Mouse (Mus musculus): ENCODE results near the gene Magi2. TPM values are rescaled to one million over a fixed set of nuclear protein-coding genes. Genes with fewer than 3 reads are reported as not detected.

Magi2 gene
- polyA plus RNA-seq, 1 experiment: 0.18 TPM

GRCm38 (mm10) chr5:20675163-20675665 is 1448.4 kb downstream of the Magi2 start:
- Histone ChIP-seq H3ac (ENCODE audit: control insufficient read depth, insufficient read length, low read depth) (no peak overlapping the region), H3K27me3 (ENCODE audit: control insufficient read depth, insufficient read depth, insufficient read length) (no peaks in the 10 kb centered on the region), H3K4me3 (ENCODE audit: insufficient read depth, poor library complexity, severe bottlenecking) (no peak overlapping the region), H3K36me3 (ENCODE audit: control insufficient read depth, insufficient read depth) (no peaks in the 10 kb centered on the region), H3K79me3 (ENCODE audit: low read depth) (no peaks in the 10 kb centered on the region), H3K79me2 (ENCODE audit: control insufficient read depth, insufficient read depth) (no peaks in the 10 kb centered on the region)
- TF ChIP-seq USF1 (IDR thresholded peaks at IDR 0.05; ENCODE audit: low read depth): no peak
- no peak for TF ChIP-seq CTCF (IDR thresholded peaks at IDR 0.05; ENCODE audit: control insufficient read depth, insufficient read depth, insufficient read length)
- no peak for TF ChIP-seq MYOD1 (IDR thresholded peaks at IDR 0.05; ENCODE audit: control insufficient read depth, insufficient read length, low read depth)
- no peak for TF ChIP-seq MYOG (IDR thresholded peaks at IDR 0.05; ENCODE audit: control insufficient read depth, extremely low read depth, insufficient read length)
- TF ChIP-seq FOSL1 (IDR thresholded peaks at IDR 0.05; ENCODE audit: insufficient read depth, low read length, poor library complexity, severe bottlenecking): no peak
- no peak for TF ChIP-seq CEBPB (IDR thresholded peaks at IDR 0.05; ENCODE audit: low read depth)
- no peak for TF ChIP-seq MAX (IDR thresholded peaks at IDR 0.05)

DNA sequence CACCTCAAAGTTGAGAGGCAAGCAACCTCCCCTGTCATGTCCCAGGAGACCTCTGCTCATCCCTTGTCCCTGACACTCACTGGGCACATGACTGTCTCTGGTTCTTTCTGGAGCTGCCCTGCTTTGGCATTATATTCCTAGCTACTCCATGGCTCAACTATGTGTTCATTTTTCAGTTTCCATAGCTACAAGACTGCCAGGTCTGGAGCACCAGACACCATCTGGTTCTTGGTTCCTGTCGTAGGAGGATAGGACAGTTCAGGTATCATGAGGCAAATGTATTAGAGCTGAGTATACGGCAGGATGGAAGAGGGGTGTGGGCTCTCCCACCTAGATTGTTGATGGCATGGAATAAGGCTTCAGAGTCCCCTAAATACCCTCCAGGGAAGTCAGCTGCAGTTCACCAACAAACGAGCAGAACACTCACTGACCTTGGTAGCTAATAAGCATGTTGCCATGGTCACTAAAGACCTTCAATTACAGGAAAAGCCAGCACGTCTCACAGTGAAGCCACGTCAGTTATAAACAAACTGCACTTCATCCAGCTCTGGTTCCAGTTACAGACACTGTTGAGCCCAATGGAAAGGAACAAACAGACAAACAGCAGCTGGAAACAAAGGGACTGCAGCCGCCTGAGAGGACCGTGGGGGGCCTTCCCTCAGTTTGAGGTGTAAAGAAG is 1449.5 kb downstream of the Magi2 start:
- H3K79me2 ChIP-seq (ENCODE audit: control insufficient read depth, insufficient read depth): no peaks in the 10 kb centered on the region
- H3K36me3 ChIP-seq (ENCODE audit: control insufficient read depth, insufficient read depth): no peaks in the 10 kb centered on the region
- H3K27me3 ChIP-seq (ENCODE audit: control insufficient read depth, insufficient read depth, insufficient read length): no peaks in the 10 kb centered on the region
- no peak overlapping the region for H3K4me3 ChIP-seq (ENCODE audit: insufficient read depth, poor library complexity, severe bottlenecking)
- no peak for TF ChIP-seq FOSL1 (IDR thresholded peaks at IDR 0.05; ENCODE audit: insufficient read depth, low read length, poor library complexity, severe bottlenecking)
- TF ChIP-seq USF1 (IDR thresholded peaks at IDR 0.05; ENCODE audit: low read depth): no peak
- TF ChIP-seq CTCF (IDR thresholded peaks at IDR 0.05; ENCODE audit: control insufficient read depth, insufficient read depth, insufficient read length): no peak
- TF ChIP-seq CEBPB (IDR thresholded peaks at IDR 0.05; ENCODE audit: low read depth): no peak
- TF ChIP-seq MYOD1 (IDR thresholded peaks at IDR 0.05; ENCODE audit: control insufficient read depth, insufficient read length, low read depth): no peak
- TF ChIP-seq MYOG (IDR thresholded peaks at IDR 0.05; ENCODE audit: control insufficient read depth, extremely low read depth, insufficient read length): no peak
- no peak for TF ChIP-seq MAX (IDR thresholded peaks at IDR 0.05)
- no peaks in the 10 kb centered on the region for H3K79me3 ChIP-seq (ENCODE audit: low read depth)
- H3ac ChIP-seq (ENCODE audit: control insufficient read depth, insufficient read length, low read depth): no peak overlapping the region

DNA sequence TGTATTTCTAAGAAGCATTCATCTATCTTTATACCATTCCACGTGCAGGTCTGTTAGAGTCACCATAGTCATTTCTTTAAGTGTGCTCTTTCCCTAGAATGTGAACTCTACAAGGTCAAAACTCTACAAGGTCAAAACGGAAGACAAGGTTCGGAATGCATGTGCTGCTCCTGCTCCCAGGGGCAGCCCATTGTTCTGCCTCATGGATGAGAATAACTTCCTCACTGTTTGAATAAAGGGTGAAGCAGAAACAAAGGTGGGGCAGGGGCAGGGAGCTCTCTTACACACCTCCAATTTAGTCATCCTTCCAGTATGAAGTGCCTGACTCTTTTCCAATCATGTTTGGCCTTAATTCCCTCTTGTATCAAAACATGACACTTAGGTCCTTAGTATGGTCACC is 1450.4 kb downstream of the Magi2 start:
- H3K79me3 ChIP-seq (ENCODE audit: low read depth): no peaks in the 10 kb centered on the region
- H3K36me3 ChIP-seq (ENCODE audit: control insufficient read depth, insufficient read depth): no peaks in the 10 kb centered on the region
- no peak for TF ChIP-seq CTCF (IDR thresholded peaks at IDR 0.05; ENCODE audit: control insufficient read depth, insufficient read depth, insufficient read length)
- no peak for TF ChIP-seq USF1 (IDR thresholded peaks at IDR 0.05; ENCODE audit: low read depth)
- TF ChIP-seq MYOD1 (IDR thresholded peaks at IDR 0.05; ENCODE audit: control insufficient read depth, insufficient read length, low read depth): no peak
- no peak for TF ChIP-seq MYOG (IDR thresholded peaks at IDR 0.05; ENCODE audit: control insufficient read depth, extremely low read depth, insufficient read length)
- TF ChIP-seq CEBPB (IDR thresholded peaks at IDR 0.05; ENCODE audit: low read depth): no peak
- no peak for TF ChIP-seq FOSL1 (IDR thresholded peaks at IDR 0.05; ENCODE audit: insufficient read depth, low read length, poor library complexity, severe bottlenecking)
- TF ChIP-seq MAX (IDR thresholded peaks at IDR 0.05): no peak
- no peak overlapping the region for H3K4me3 ChIP-seq (ENCODE audit: insufficient read depth, poor library complexity, severe bottlenecking)
- H3K79me2 ChIP-seq (ENCODE audit: control insufficient read depth, insufficient read depth): no peaks in the 10 kb centered on the region
- no peak overlapping the region for H3ac ChIP-seq (ENCODE audit: control insufficient read depth, insufficient read length, low read depth)
- no peaks in the 10 kb centered on the region for H3K27me3 ChIP-seq (ENCODE audit: control insufficient read depth, insufficient read depth, insufficient read length)

DNA sequence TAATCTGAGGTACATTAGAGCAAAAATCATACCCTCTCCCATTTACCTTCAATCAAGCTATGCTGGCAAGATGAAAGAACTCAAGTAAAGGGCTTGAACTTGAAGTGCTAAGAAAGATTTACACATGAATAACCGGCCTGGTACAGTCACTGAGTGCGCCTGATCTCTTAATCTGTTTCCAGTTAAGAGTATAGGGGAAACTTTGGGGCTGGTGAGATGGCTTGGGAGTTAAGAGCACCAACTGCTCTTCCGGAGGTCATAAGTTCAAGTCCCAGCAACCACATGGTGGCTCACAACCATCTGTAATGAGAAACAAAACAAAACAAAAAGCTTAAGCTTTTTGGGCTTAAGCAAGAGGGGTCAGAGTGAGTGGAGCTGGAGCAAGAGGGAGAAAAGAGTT is 1451.7 kb downstream of the Magi2 start:
- no peaks in the 10 kb centered on the region for H3K79me2 ChIP-seq (ENCODE audit: control insufficient read depth, insufficient read depth)
- TF ChIP-seq CTCF (IDR thresholded peaks at IDR 0.05; ENCODE audit: control insufficient read depth, insufficient read depth, insufficient read length) (no peak), MYOD1 (IDR thresholded peaks at IDR 0.05; ENCODE audit: control insufficient read depth, insufficient read length, low read depth) (no peak), MAX (IDR thresholded peaks at IDR 0.05) (no peak), USF1 (IDR thresholded peaks at IDR 0.05; ENCODE audit: low read depth) (no peak), MYOG (IDR thresholded peaks at IDR 0.05; ENCODE audit: control insufficient read depth, extremely low read depth, insufficient read length) (no peak), FOSL1 (IDR thresholded peaks at IDR 0.05; ENCODE audit: insufficient read depth, low read length, poor library complexity, severe bottlenecking) (no peak), CEBPB (IDR thresholded peaks at IDR 0.05; ENCODE audit: low read depth) (no peak)
- no peaks in the 10 kb centered on the region for H3K27me3 ChIP-seq (ENCODE audit: control insufficient read depth, insufficient read depth, insufficient read length)
- no peaks in the 10 kb centered on the region for H3K79me3 ChIP-seq (ENCODE audit: low read depth)
- no peaks in the 10 kb centered on the region for H3K36me3 ChIP-seq (ENCODE audit: control insufficient read depth, insufficient read depth)
- H3K4me3 ChIP-seq (ENCODE audit: insufficient read depth, poor library complexity, severe bottlenecking): no peak overlapping the region
- H3ac ChIP-seq (ENCODE audit: control insufficient read depth, insufficient read length, low read depth): no peak overlapping the region

- H3K27me3 ChIP-seq (ENCODE audit: control insufficient read depth, insufficient read depth, insufficient read length): no peaks in the 10 kb centered on the region
- H3K79me2 ChIP-seq (ENCODE audit: control insufficient read depth, insufficient read depth): no peaks in the 10 kb centered on the region
- no peaks in the 10 kb centered on the region for H3K36me3 ChIP-seq (ENCODE audit: control insufficient read depth, insufficient read depth)
- no peak overlapping the region for H3K4me3 ChIP-seq (ENCODE audit: insufficient read depth, poor library complexity, severe bottlenecking)
- no peak overlapping the region for H3ac ChIP-seq (ENCODE audit: control insufficient read depth, insufficient read length, low read depth)
- TF ChIP-seq MAX (IDR thresholded peaks at IDR 0.05): no peak
- no peak for TF ChIP-seq CTCF (IDR thresholded peaks at IDR 0.05; ENCODE audit: control insufficient read depth, insufficient read depth, insufficient read length)
- no peak for TF ChIP-seq FOSL1 (IDR thresholded peaks at IDR 0.05; ENCODE audit: insufficient read depth, low read length, poor library complexity, severe bottlenecking)
- no peak for TF ChIP-seq MYOG (IDR thresholded peaks at IDR 0.05; ENCODE audit: control insufficient read depth, extremely low read depth, insufficient read length)
- no peak for TF ChIP-seq MYOD1 (IDR thresholded peaks at IDR 0.05; ENCODE audit: control insufficient read depth, insufficient read length, low read depth)
- TF ChIP-seq USF1 (IDR thresholded peaks at IDR 0.05; ENCODE audit: low read depth): no peak
- no peak for TF ChIP-seq CEBPB (IDR thresholded peaks at IDR 0.05; ENCODE audit: low read depth)
- no peaks in the 10 kb centered on the region for H3K79me3 ChIP-seq (ENCODE audit: low read depth)
Observed at GRCm38 (mm10) chr5:20679920-20680319, 1453.1 kb downstream of the Magi2 start.

Data from C2C12 (cell line).